Mouse (Mus musculus): Measurements from ENCODE around the gene Pax5. TPM values are rescaled to one million over a fixed set of nuclear protein-coding genes. Genes with fewer than 3 reads are reported as not detected.

The Pax5 gene
- total and polyA plus RNA-seq, 2 experiments from 2014 or later, result 3.0 to 46.0 TPM

- Histone ChIP-seq H3K27ac (ENCODE audit: low read depth, low read length) (no peak overlapping the region), H3K9ac (replicated peaks; ENCODE audit: low read length, poor library complexity, severe bottlenecking) (no peak overlapping the region), H3K27me3 (ENCODE audit: insufficient read depth, low read length) (peaks cover 76% of the 10 kb centered on the region), H3K9me3 (ENCODE audit: low read length) (no peaks in the 10 kb centered on the region), H3K36me3 (ENCODE audit: insufficient read depth, low read length) (no peaks in the 10 kb centered on the region), H3K4me3 (ENCODE audit: low read depth, low read length) (no peak overlapping the region), H3K4me2 (ENCODE audit: low read depth, low read length, poor library complexity, severe bottlenecking) (no peak overlapping the region), H3K4me1 (ENCODE audit: insufficient read depth, low read length) (no peaks in the 10 kb centered on the region)
- TF ChIP-seq CTCF (IDR thresholded peaks at IDR 0.05), result no peak
- DNase-seq (ENCODE audit: low spot score) (no peak), ATAC-seq (ENCODE audit: low FRiP score) (no peak)
Measured at GRCm38 (mm10) chr4:44709091-44709695, 1.1 kb downstream of the Pax5 start.

GRCm38 (mm10) chr4:44708311-44708710 is 2.0 kb downstream of the Pax5 start:
- ATAC-seq (ENCODE audit: low FRiP score) (no peak), DNase-seq (ENCODE audit: low spot score) (no peak)
- peaks cover 79% of the 10 kb centered on the region for H3K27me3 ChIP-seq (ENCODE audit: insufficient read depth, low read length)
- no peak overlapping the region for H3K27ac ChIP-seq (ENCODE audit: low read depth, low read length)
- no peak for TF ChIP-seq CTCF (IDR thresholded peaks at IDR 0.05)
- H3K4me1 ChIP-seq (ENCODE audit: insufficient read depth, low read length), result no peaks in the 10 kb centered on the region
- no peaks in the 10 kb centered on the region for H3K9me3 ChIP-seq (ENCODE audit: low read length)
- H3K4me3 ChIP-seq (ENCODE audit: low read depth, low read length), result no peak overlapping the region
- H3K36me3 ChIP-seq (ENCODE audit: insufficient read depth, low read length), result no peaks in the 10 kb centered on the region
- WGBS, result 54% methylated on average over 8 of the region's 8 CpGs
- H3K4me2 ChIP-seq (ENCODE audit: low read depth, low read length, poor library complexity, severe bottlenecking), result no peak overlapping the region
- H3K9ac ChIP-seq (replicated peaks; ENCODE audit: low read length, poor library complexity, severe bottlenecking), result no peak overlapping the region

DNA sequence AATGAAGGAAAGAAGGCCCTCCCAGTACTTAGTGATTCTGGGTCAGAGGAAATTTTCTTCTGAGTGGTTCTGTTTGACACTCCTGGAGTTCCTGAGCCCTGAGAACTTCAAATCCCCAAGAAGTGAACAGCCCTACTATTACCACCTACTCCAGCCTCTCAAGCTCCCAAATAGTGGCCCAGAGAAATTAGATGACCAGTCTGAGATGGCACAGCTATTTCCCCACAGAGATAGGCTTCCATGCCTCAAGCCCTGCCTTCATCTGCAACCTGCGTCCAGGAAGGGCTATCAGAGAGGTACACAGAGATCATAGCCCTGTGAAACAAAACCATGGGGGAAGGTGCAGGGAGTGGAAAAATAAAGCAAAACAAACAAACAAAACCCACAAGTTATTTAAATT is 3.4 kb downstream of the Pax5 start:
- Histone ChIP-seq H3K36me3 (ENCODE audit: insufficient read depth, low read length) (no peaks in the 10 kb centered on the region), H3K27me3 (ENCODE audit: insufficient read depth, low read length) (peaks cover 84% of the 10 kb centered on the region), H3K4me2 (ENCODE audit: low read depth, low read length, poor library complexity, severe bottlenecking) (no peak overlapping the region), H3K9ac (replicated peaks; ENCODE audit: low read length, poor library complexity, severe bottlenecking) (no peak overlapping the region), H3K9me3 (ENCODE audit: low read length) (no peaks in the 10 kb centered on the region), H3K4me1 (ENCODE audit: insufficient read depth, low read length) (no peaks in the 10 kb centered on the region), H3K4me3 (ENCODE audit: low read depth, low read length) (no peak overlapping the region), H3K27ac (ENCODE audit: low read depth, low read length) (no peak overlapping the region)
- DNase-seq (ENCODE audit: low spot score), result no peak
- no peak for ATAC-seq (ENCODE audit: low FRiP score)
- WGBS, result 47% methylated on average over 1 of the region's 1 CpGs
- TF ChIP-seq CTCF (IDR thresholded peaks at IDR 0.05), result no peak

GRCm38 (mm10) chr4:44705967-44706366 is 4.3 kb downstream of the Pax5 start:
- Histone ChIP-seq H3K27ac (ENCODE audit: low read depth, low read length) (no peak overlapping the region), H3K36me3 (ENCODE audit: insufficient read depth, low read length) (no peaks in the 10 kb centered on the region), H3K9me3 (ENCODE audit: low read length) (no peaks in the 10 kb centered on the region), H3K4me2 (ENCODE audit: low read depth, low read length, poor library complexity, severe bottlenecking) (no peak overlapping the region), H3K9ac (replicated peaks; ENCODE audit: low read length, poor library complexity, severe bottlenecking) (no peak overlapping the region), H3K27me3 (ENCODE audit: insufficient read depth, low read length) (peaks cover 84% of the 10 kb centered on the region), H3K4me1 (ENCODE audit: insufficient read depth, low read length) (no peaks in the 10 kb centered on the region), H3K4me3 (ENCODE audit: low read depth, low read length) (no peak overlapping the region)
- WGBS, result 9% methylated on average over 7 of the region's 7 CpGs
- no peak for TF ChIP-seq CTCF (IDR thresholded peaks at IDR 0.05)
- no peak for ATAC-seq (ENCODE audit: low FRiP score)
- DNase-seq (ENCODE audit: low spot score), result no peak

- Histone ChIP-seq H3K9ac (replicated peaks; ENCODE audit: low read length, poor library complexity, severe bottlenecking) (no peak overlapping the region), H3K9me3 (ENCODE audit: low read length) (no peaks in the 10 kb centered on the region), H3K4me1 (ENCODE audit: insufficient read depth, low read length) (no peaks in the 10 kb centered on the region), H3K27ac (ENCODE audit: low read depth, low read length) (no peak overlapping the region), H3K27me3 (ENCODE audit: insufficient read depth, low read length) (peaks cover 87% of the 10 kb centered on the region), H3K4me2 (ENCODE audit: low read depth, low read length, poor library complexity, severe bottlenecking) (no peak overlapping the region), H3K4me3 (ENCODE audit: low read depth, low read length) (peak overlapping the region; percentile 38; the same call in 1 of the 2 replicates), H3K36me3 (ENCODE audit: insufficient read depth, low read length) (no peaks in the 10 kb centered on the region)
- WGBS, result 13% methylated on average over 3 of the region's 3 CpGs
- ATAC-seq (ENCODE audit: low FRiP score), result no peak
- DNase-seq (ENCODE audit: low spot score), result no peak
- TF ChIP-seq CTCF (IDR thresholded peaks at IDR 0.05), result no peak
Measured at GRCm38 (mm10) chr4:44705151-44705550, 5.1 kb downstream of the Pax5 start.

GRCm38 (mm10) chr4:44704369-44704745 is 5.9 kb downstream of the Pax5 start:
- WGBS, result under 1% methylated on average over 33 of the region's 38 CpGs

More at GRCm38 (mm10) chr4:44704369-44704745, 5.9 kb downstream of the Pax5 start:
- ATAC-seq (ENCODE audit: low FRiP score) (peak; percentile 93), DNase-seq (ENCODE audit: low spot score) (peak; percentile 92)
- no peaks in the 10 kb centered on the region for H3K4me1 ChIP-seq (ENCODE audit: insufficient read depth, low read length)
- no peaks in the 10 kb centered on the region for H3K36me3 ChIP-seq (ENCODE audit: insufficient read depth, low read length)
- peak overlapping the region; percentile 51 for H3K4me2 ChIP-seq (ENCODE audit: low read depth, low read length, poor library complexity, severe bottlenecking)
- H3K27me3 ChIP-seq (ENCODE audit: insufficient read depth, low read length), result peaks cover 88% of the 10 kb centered on the region
- no peak overlapping the region for H3K9ac ChIP-seq (replicated peaks; ENCODE audit: low read length, poor library complexity, severe bottlenecking)
- TF ChIP-seq CTCF (IDR thresholded peaks at IDR 0.05), result peak; percentile 21; the same call in 1 of the 2 replicates
- H3K4me3 ChIP-seq (ENCODE audit: low read depth, low read length), result peak overlapping the region; percentile 38
- no peak overlapping the region for H3K27ac ChIP-seq (ENCODE audit: low read depth, low read length)
- H3K9me3 ChIP-seq (ENCODE audit: low read length), result no peaks in the 10 kb centered on the region

Data from midbrain, postnatal 0 days (tissue).